Mouse (Mus musculus): ENCODE measurements around the gene Uggt1. TPM values are rescaled to one million over a fixed set of nuclear protein-coding genes. Genes with fewer than 3 reads are reported as not detected.
A peak's percentile ranks its signal among the peaks of the same experiment; 100 is the strongest.

The Uggt1 gene
- polyA plus RNA-seq, 1 experiment from 2014 or later, result 59.8 TPM

DNA sequence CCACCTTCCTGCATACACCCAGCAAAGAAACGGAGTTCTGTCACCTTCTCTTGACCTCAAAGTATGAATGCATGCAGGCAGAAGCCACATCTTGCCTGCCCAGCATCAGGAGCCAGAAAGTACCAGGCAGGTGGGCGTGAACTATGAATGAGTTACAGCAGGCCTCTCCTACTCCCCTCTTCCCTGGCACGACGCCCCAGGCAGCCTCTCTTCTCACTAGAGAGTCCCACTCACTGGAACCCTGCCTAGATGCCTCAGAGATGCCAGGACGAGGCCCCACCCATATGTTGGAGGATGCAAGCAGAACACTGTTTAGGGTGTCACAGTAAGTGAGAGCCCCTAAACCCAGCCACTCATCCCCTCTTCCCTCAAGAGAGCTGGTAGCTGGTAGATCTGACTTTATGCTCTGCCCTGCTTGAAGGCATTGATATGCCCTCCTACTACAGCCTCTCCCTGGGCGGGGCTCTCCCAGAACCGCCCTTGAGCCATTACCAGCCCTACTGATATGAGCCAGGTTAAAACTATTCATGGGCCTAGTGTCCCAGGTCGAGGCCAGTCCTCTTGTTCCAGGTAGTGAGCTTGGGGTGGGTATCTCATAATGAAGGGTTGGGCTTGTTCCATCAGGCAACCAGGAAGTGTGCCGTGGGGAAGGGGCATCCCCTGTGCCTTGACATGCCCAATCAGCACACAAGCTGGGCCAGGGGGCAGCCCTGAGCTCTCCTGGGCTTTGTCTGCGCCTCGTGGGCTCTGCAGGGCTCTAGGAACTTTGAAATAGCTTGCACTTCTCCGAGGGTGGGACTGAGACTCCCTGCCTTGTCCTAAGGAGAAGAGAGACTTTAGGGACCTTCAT is 148.9 kb downstream of the Uggt1 start:
- Histone ChIP-seq H3K27me3 (no peaks in the 10 kb centered on the region), H3K9ac (no peak overlapping the region), H3K9me3 (no peaks in the 10 kb centered on the region), H3K4me3 (replicated peaks) (no peak overlapping the region), H3K36me3 (replicated peaks) (peaks cover 24% of the 10 kb centered on the region), H3K4me1 (peaks cover 7% of the 10 kb centered on the region; the same call in 1 of the 2 replicates), H3K27ac (no peak overlapping the region), H3K4me2 (no peak overlapping the region)
- WGBS, result 85% methylated on average over 12 of the region's 12 CpGs
- no peak for ATAC-seq (ENCODE audit: low FRiP score)

DNA sequence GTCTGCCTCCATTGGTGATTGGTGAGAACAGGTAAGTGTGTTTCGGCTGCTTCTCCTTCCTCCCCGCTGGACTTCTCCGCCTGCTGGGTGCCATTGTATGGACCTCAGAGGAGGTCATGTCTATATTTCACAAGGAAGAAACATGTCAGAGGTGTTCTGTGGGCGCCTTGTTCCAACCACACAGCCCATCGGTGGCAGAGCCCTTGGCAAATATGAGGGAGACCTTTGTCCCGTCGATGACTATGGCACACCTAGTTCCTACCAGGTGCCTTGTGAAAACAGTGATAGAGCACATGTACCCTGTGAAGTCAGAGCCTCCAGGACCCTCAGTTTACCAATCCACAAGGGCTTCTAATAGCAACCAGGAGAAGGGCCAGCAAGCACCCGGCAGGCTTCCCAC is 150.8 kb downstream of the Uggt1 start:
- no peaks in the 10 kb centered on the region for H3K9me3 ChIP-seq
- no peaks in the 10 kb centered on the region for H3K27me3 ChIP-seq
- no peak overlapping the region for H3K4me3 ChIP-seq (replicated peaks)
- H3K4me2 ChIP-seq, result no peak overlapping the region
- no peak for ATAC-seq (ENCODE audit: low FRiP score)
- peaks cover 26% of the 10 kb centered on the region for H3K4me1 ChIP-seq
- no peak overlapping the region for H3K9ac ChIP-seq
- no peak overlapping the region for H3K27ac ChIP-seq
- WGBS, result 95% methylated on average over 8 of the region's 8 CpGs
- H3K36me3 ChIP-seq (replicated peaks), result peaks cover 21% of the 10 kb centered on the region

DNA sequence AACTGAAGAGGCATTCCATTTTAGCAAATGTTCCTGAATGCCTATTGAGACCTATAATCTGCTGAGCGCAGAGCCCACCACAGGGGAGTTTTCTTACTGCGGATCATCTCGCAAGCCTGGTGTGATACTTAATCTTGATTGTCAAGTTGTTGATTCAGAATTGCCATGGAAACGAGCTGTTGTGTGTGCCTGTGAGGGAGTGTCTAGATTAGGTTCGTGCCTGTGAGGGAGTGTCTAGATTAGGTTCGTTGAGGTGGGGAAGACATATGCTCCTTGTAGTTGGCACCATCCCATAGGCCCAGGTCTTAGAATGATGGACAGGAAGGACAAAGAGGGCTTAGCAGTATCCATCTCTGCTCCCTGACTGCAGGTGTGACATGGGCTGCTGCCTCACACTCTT is 153.3 kb downstream of the Uggt1 start:
- H3K36me3 ChIP-seq (replicated peaks), result peaks cover 27% of the 10 kb centered on the region
- peaks cover 40% of the 10 kb centered on the region for H3K4me1 ChIP-seq
- no peaks in the 10 kb centered on the region for H3K27me3 ChIP-seq
- no peak for ATAC-seq (ENCODE audit: low FRiP score)
- no peaks in the 10 kb centered on the region for H3K9me3 ChIP-seq
- H3K4me3 ChIP-seq (replicated peaks), result no peak overlapping the region
- no peak overlapping the region for H3K9ac ChIP-seq
- 82% methylated on average over 6 of the region's 6 CpGs for WGBS
- no peak overlapping the region for H3K4me2 ChIP-seq
- H3K27ac ChIP-seq, result no peak overlapping the region

DNA sequence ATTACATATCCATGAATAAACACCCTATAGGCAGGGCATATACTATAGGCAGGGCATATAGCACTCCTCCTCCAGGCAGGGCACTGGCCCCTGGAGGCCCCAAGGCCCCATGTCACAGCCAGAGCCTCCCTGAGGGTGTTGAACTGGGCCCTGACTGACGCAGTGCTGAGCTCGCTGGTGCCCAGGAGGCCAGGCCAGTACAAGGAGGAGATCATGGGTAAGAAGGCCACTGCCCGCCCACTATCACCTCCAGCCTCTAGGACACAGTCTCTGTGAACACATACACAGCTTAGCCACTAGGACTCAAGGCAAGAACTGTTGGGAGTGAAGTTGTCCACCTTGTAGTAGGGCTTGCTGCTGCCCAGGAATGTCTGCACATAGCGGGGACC is 153.8 kb downstream of the Uggt1 start:
- ATAC-seq (ENCODE audit: low FRiP score), result peak; percentile 28; the same call in 1 of the 2 replicates
- no peak overlapping the region for H3K9ac ChIP-seq
- peaks cover 2% of the 10 kb centered on the region; the same call in 1 of the 2 replicates for H3K9me3 ChIP-seq
- peaks cover 40% of the 10 kb centered on the region for H3K4me1 ChIP-seq
- WGBS, result 85% methylated on average over 4 of the region's 4 CpGs
- H3K27me3 ChIP-seq, result no peaks in the 10 kb centered on the region
- no peak overlapping the region for H3K4me3 ChIP-seq (replicated peaks)
- no peak overlapping the region for H3K27ac ChIP-seq
- no peak overlapping the region for H3K4me2 ChIP-seq
- H3K36me3 ChIP-seq (replicated peaks), result peaks cover 30% of the 10 kb centered on the region

Small RNA genes within 50 kb of the gene (microRNA-seq; reads per million reads assigned to microRNA genes)
- 6.6 reads per million, percentile 22 among the genes with 10 or more reads in this experiment for gene Mir6897

Other genes with a start within 250 kb of the Uggt1 start
- 5.1 and 8.4 TPM in 2 replicates for gene Hs6st1, start 176.3 kb downstream of the Uggt1 start, polyA plus RNA-seq (2016; fragmentation: Nextera tagmentation; extraction: Ambion mirVana)
- 0.34 and 0.45 TPM in 2 replicates for gene Neurl3, start 30.0 kb upstream of the Uggt1 start, polyA plus RNA-seq (2016; fragmentation: Nextera tagmentation; extraction: Ambion mirVana)
- 2.0 and 2.1 TPM in 2 replicates for gene Arid5a, start 63.0 kb upstream of the Uggt1 start, polyA plus RNA-seq (2016; fragmentation: Nextera tagmentation; extraction: Ambion mirVana)
- 47.2 and 48.0 TPM in 2 replicates for gene Kansl3, start 124.5 kb upstream of the Uggt1 start, polyA plus RNA-seq (2016; fragmentation: Nextera tagmentation; extraction: Ambion mirVana)
- 2.0 and 2.5 TPM in 2 replicates for gene Fer1l5, start 127.6 kb upstream of the Uggt1 start, polyA plus RNA-seq (2016; fragmentation: Nextera tagmentation; extraction: Ambion mirVana)
- 67.1 and 71.4 TPM in 2 replicates for gene Lman2l, start 200.6 kb upstream of the Uggt1 start, polyA plus RNA-seq (2016; fragmentation: Nextera tagmentation; extraction: Ambion mirVana)
- gene Cnnm4, start 226.9 kb upstream of the Uggt1 start, polyA plus RNA-seq (2016; fragmentation: Nextera tagmentation; extraction: Ambion mirVana), result 9.9 and 11.3 TPM in 2 replicates

All from forebrain, embryonic 12.5 days (tissue).